Mouse (Mus musculus) neutrophil, adult 65 days (primary cell): ENCODE data around the gene Zbtb9. TPM values are rescaled to one million over a fixed set of nuclear protein-coding genes. Genes with fewer than 3 reads are reported as not detected.

Experiments used
- total RNA-seq: library from RNA; stranded (reverse); gene quantifications from 2 replicates; pipeline ENCODE4 v1.2.4, GENCODE M21; 2023

The Zbtb9 gene
- 13.6 and 16.0 TPM in 2 replicates for total RNA-seq

GRCm38 (mm10) chr17:26972703-26973574, at the start of gene Zbtb9:
Gene Zbtb9, plus strand, starts transcription at chr17:26973167.

GRCm38 (mm10) chr17:26932839-26933398, 40.0 kb upstream of the Zbtb9 start, which contains the start of gene Phf1:
Gene Phf1, plus strand, starts transcription at chr17:26933052.

DNA sequence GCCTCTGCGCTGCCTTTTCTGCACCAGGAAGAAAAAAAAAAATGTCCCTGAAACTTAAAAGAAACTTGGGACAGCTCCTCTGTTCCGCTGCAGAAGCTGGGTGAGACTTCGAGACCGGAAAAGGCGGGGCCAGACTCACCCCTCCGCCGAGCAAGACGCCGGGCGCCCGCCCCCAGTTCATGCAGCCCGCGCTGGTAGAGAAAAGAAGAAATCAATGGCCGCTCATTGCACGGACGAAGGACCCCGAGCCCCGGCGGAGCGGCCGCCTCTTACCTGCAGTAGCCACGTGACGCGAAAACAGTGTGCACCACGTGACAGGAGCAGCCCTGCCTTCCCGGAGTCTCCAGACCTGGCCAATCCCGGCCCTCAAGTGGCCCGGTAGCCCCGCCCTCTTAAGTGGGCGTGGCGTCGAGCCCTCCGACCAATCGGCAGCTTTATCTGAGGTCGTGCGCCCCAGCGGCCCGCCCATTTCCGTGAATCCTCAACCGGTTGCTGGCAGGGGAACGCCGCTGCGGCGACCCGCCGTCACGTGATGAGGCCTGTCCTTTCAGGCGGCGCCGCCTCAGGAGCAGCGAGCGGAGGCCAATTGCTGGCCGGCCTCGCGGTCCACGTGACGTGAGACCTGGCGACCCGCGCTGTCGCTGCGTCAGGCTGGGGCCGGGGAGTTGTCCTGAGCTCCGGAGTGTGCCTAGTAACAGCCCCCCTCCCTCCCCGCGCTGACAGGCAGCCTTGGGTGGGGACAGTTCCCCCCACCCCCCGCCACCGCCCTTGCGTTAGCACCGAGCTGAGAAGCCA, 33.6 kb upstream of the Zbtb9 start, which contains the start of gene Cuta:
Cuta (minus strand) TSS at position 392 of the 795 bp plus-strand sequence.

GRCm38 (mm10) chr17:26941031-26941789, 31.8 kb upstream of the Zbtb9 start, which contains the start of gene Syngap1:
Gene Syngap1, plus strand, starts transcription at chr17:26941253.

DNA sequence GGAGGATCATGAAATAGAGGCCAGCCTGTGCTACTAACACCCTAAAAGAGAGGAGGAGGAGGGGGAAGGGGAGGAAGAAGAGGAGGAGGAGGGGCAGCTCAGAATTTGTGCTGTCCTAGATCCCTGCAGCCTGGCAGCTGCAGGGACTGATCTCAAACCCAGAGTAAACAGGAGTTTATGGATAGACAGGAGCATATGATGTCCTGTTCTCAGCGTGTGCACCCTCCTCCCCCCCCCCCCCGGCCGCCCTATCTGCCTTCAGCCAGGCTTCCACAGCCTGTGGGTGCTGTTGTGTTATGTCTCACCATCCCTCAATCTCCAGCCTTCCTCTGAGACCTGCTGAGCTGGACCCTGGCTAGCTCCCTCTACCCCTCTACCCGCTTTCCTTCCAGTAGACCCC, 55.9 kb downstream of the Zbtb9 start, which contains the start of gene Bak1:
Bak1 (minus strand) TSS at position 101 of the 400 bp plus-strand sequence.

DNA sequence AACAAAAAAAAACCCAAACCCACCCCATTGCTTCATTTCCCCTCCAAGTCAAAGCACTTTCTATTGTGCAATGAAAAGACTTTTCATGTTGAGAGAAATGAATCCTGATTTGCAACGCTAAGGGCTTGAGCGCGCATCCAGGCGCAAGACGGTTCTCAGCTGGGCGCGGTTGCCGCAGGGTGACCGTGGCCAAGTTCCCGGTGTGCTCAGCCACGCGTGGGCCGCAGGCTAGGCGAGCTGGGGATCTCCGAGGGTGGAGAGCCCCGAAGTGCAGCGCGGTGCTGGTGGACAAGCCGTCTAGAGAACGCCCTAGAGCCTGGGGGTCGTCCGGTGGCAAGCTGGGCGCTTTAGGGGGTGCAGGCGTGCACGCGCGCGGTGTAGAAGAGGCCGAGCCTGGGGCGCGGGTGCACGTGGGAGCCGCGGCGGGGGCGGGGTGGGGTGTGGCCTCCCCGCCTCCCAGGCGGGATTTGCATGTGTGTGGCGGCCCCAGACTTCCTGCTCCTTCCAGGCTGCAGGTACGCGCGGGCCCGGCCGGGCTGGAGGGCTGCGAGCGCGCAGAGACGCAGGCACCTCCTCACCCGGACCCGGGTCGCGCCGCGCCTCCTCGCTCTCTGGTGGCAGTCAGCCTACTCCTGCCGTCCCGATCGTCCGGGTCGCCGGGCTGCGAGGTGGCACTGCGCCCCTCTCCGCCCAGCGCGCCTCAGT, 84.0 kb downstream of the Zbtb9 start, which contains the start of gene Itpr3:
Itpr3 (plus strand) TSS at position 493 of the 705 bp plus-strand sequence.

Other genes with a start within 250 kb of the Zbtb9 start
- gene Bnip1, start 192.1 kb upstream of the Zbtb9 start, total RNA-seq: 14.8 and 19.3 TPM in 2 replicates
- not detected in 2 replicates for gene Nkx2-5, start 128.2 kb upstream of the Zbtb9 start, total RNA-seq
- 13.9 and 23.1 TPM in 2 replicates for gene Kifc5b, start 56.1 kb upstream of the Zbtb9 start, total RNA-seq
- 76.0 and 101 TPM in 2 replicates for gene Phf1, start 40.1 kb upstream of the Zbtb9 start, total RNA-seq
- gene Cuta, start 33.6 kb upstream of the Zbtb9 start, total RNA-seq: 46.7 and 60.9 TPM in 2 replicates
- gene Syngap1, start 31.9 kb upstream of the Zbtb9 start, total RNA-seq: 1.8 and 4.3 TPM in 2 replicates
- 67.0 and 73.5 TPM in 2 replicates for gene Bak1, start 55.8 kb downstream of the Zbtb9 start, total RNA-seq
- gene Itpr3, start 84.1 kb downstream of the Zbtb9 start, total RNA-seq: 5.5 and 6.1 TPM in 2 replicates
- 18.4 and 22.9 TPM in 2 replicates for gene Uqcc2, start 160.7 kb downstream of the Zbtb9 start, total RNA-seq
- 0.16 TPM in 1 of 2 replicates, not detected in the other for gene Ip6k3, start 194.6 kb downstream of the Zbtb9 start, total RNA-seq
- gene Lemd2, start 231.3 kb downstream of the Zbtb9 start, total RNA-seq: 41.4 and 63.4 TPM in 2 replicates